Mouse (Mus musculus) brain, adult 2 months (tissue): ENCODE data around the gene Ctrb1.

Experiments used
- DNase-seq: peaks from one replicate; pipeline ENCODE4 v3.0.0; 2011; ENCODE audit warnings: low read depth, low spot score

Gene Ctrb1

GRCm38 (mm10) chr8:111681153-111681552 lies 9.7 kb downstream of the Ctrb1 start:
- no peak for DNase-seq

DNA sequence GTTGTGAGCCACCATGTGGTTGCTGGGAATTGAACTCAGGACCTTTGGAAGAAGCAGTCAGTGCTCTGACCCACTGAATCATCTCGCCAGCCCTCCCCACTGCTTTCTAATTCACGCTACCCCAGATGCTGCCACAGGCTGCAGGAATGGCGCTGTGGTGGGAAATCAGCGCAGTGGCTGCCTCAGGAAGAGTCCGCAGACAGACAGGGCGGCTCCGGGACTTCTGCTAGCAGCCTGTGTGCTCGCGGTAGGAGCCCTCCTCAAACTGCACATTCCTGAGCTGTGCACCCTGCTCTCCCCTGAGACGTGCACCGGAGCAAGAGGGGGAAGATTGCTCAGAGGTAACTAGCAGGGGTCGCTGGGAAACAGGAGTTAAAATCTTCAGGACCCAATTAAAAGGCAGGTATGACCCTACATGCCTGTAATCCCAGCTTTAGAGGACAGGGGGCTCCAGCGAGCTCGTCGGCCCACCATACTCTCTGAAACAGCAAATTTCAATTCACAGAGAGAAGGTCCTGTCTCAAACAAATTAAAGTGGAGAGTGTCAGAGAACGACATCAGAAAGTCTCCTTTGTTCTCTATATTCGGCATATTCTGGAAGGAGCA lies 10.3 kb downstream of the Ctrb1 start:
- DNase-seq: no peak

DNA sequence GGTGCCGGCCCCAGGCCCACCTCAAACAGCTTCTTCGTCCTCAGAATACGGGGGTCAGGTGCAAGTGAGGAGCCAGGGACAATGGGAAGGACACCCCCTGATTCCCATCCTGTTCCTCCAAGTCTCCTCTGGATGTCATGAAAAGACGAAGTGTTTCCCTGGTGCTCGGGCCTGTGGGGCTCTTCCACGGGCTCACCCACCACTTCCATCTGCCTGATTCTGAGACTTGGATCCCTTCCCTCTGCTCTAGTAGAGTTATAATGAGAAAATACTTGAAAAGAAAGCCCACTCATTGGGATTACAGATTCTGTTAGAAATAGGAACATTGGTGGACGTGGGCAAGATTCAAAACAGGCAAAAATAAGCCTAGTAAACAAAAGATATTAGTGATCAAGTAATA lies 12.0 kb downstream of the Ctrb1 start:
- DNase-seq: peak; percentile 75

DNA sequence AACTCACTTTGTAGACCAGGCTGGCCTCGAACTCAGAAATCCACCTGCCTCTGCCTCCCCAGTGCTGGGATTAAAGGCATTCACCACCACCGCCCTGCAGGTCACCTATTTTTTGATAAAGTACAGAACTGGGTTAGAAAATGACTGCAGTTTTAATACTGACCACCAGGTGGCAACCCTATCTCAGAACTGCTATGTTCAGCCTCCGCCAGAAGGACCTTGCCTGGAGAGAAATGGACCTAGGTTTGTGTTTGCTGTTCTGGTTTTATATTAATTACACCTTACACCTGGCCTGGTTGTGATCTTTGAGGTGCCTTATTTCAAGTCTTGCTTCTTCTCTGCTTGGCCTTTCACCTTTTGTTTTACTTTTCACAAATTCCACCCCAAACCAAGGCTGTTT lies 12.7 kb downstream of the Ctrb1 start:
- peak; percentile 85 for DNase-seq

DNA sequence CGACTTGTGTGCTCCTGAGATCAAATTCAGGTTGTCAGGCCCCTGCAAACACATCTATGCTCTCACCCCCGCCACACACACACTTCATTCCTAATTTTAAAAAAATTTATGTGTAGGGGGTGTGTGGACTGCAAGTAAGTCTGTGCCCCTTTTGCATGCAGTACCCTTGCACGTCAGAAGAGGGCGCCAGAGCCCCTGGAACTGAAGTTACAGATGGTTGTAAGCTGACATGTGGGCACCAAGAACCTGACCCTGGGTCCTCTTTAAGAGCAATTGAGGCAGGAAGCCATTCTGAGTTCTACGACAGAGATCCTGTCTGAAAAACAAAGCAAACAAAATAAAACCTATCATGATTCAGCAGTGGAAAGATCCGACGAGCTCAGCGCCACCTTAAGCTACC lies 14.6 kb downstream of the Ctrb1 start:
- DNase-seq: no peak

- DNase-seq: peak; percentile 45
These were observed 24.1 kb downstream of the Ctrb1 start for GRCm38 (mm10) chr8:111666751-111667150.

DNA sequence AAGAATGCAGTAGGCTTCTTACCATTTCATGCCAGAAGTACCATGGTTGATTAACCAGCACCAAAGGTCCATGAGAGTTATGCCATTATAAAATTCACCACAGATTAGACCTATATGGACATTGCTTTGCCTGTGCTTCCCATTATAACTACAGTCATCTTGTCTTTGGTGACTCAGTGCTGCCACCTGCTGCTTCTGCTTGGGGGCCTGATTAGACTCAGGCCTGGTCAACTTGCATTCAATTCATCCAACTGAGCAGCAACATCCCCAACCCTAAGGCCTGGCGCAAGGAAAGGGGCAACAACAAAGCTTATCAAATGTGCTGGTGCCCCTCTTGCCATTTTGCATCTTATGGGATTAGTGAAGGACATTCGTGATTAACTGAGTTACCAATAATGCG lies 28.3 kb downstream of the Ctrb1 start:
- peak; percentile 87 for DNase-seq

- DNase-seq: peak; percentile 64
These were observed 31.9 kb downstream of the Ctrb1 start for GRCm38 (mm10) chr8:111658819-111659423.

GRCm38 (mm10) chr8:111657312-111657854 lies 33.4 kb downstream of the Ctrb1 start:
- DNase-seq: no peak

DNA sequence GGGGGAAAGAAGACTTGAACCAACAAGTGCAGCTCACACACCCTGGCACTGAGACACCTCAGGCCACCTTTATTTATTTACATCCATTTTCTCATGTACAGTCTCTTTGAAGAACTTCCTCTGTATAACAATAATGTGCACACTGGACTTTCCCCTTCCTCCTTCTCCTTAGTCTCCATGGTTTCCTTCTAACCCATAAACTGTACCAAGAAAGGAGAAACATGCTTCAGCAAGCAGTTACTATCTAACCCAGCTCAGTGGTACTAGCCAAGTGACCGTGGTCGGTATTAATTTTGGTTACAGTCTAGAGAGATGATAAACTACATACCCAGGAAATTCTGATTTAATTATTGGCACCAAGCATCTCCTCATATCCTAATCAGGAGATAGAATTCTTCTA lies 37.3 kb downstream of the Ctrb1 start:
- DNase-seq: no peak

DNA sequence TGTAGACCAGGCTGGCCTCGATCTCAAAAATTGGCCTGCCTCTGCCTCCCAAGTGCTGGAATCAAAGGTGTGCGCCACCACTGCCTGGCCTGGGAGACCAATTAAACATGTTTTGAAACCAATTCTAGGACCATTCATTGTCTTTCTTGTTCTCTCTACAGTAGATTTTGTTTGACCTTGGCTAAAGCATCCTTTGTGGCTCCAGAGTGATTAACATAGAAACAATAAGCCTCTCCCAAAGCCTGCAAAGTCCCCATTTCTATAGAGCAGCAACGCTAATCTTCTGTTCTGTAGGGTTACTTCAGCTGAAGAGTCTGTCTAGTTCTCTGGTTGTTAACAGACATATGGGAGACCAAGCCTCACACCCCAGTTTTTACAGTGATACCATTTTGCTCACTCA lies 40.2 kb downstream of the Ctrb1 start:
- no peak for DNase-seq

- DNase-seq: no peak
These were observed 42.0 kb downstream of the Ctrb1 start for GRCm38 (mm10) chr8:111648834-111649233.

GRCm38 (mm10) chr8:111645715-111646114 lies 45.1 kb downstream of the Ctrb1 start:
- no peak for DNase-seq

- peak; percentile 43 for DNase-seq
These were observed 46.3 kb downstream of the Ctrb1 start for GRCm38 (mm10) chr8:111644286-111645051.

GRCm38 (mm10) chr8:111643264-111644141 lies 47.3 kb downstream of the Ctrb1 start, which contains the start of gene Zfp1:
TSS of gene Zfp1 (plus strand) at chr8:111643401.
- DNase-seq: peak; percentile 99

DNA sequence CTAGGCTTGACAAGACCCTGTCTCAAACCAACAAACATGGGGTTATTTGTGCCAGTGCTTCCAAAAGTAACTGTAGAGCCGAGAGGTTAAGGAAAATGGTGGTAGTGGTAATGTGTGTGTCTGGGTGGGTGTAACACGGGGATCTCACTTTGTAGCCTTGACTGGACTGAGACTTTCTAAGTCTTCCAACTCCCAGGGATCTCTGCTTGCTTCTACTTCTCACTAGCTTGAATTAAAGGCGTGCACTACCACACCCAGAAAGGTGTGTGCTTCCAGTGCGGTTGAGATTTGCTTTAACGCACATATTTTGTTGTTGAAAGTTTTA lies 47.9 kb downstream of the Ctrb1 start:
- DNase-seq: no peak

DNA sequence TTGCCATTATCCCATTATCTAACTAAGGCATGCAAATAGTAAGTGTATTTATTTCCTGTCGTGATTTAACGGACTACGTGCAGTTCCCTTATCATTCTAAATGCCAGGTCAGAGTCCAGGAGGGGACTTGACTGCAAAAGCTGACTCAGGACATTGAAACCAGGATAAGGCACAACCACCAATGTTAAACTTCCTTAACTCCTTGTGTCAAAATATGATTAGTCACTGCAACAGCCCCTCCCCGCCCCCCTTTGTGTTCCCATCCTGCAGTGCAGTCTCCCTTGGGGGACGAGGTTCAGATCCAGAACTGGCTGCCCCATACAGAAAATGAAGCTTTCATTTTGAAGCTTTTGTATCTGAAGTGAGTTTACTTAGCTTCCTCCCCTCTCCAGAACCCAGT lies 48.3 kb downstream of the Ctrb1 start:
- DNase-seq: no peak

GRCm38 (mm10) chr8:111641064-111641463 lies 49.7 kb downstream of the Ctrb1 start:
- DNase-seq: peak; percentile 43

- no peak for DNase-seq
These were observed 52.7 kb downstream of the Ctrb1 start for GRCm38 (mm10) chr8:111638086-111638485.
